Mouse (Mus musculus): ENCODE results near the gene Pde8b. TPM values are rescaled to one million over a fixed set of nuclear protein-coding genes. Genes with fewer than 3 reads are reported as not detected.
A peak's percentile ranks its signal among the peaks of the same experiment; 100 is the strongest.

Pde8b gene
- polyA plus RNA-seq (2014; fragmentation: Nextera tagmentation; extraction: Ambion mirVana) = 6.4 and 6.9 TPM in 2 replicates

GRCm38 (mm10) chr13:95249511-95250456, at the start of gene Pde8b:
Gene Pde8b (minus strand): TSS chr13:95250336.
- WGBS = 5% methylated on average over 34 of the region's 37 CpGs
- peak; percentile 71 for DNase-seq (ENCODE audit: low spot score)

GRCm38 (mm10) chr13:95291983-95292382, 41.8 kb upstream of the Pde8b start:
- no peak overlapping the region for H3K9ac ChIP-seq (ENCODE audit: low read length)
- ATAC-seq (replicated peaks; ENCODE audit: low FRiP score, low TSS enrichment, low read depth) (no peak), DNase-seq (ENCODE audit: low spot score) (no peak)
- H3K36me3 ChIP-seq (ENCODE audit: control insufficient read depth, insufficient read depth, low read length) = no peaks in the 10 kb centered on the region
- H3K4me2 ChIP-seq (ENCODE audit: low read length) = no peak overlapping the region
- no peaks in the 10 kb centered on the region for H3K9me3 ChIP-seq (ENCODE audit: control insufficient read depth, low read length)
- H3K27ac ChIP-seq (ENCODE audit: low read depth) = no peak overlapping the region
- no peaks in the 10 kb centered on the region for H3K27me3 ChIP-seq (replicated peaks; ENCODE audit: control insufficient read depth, insufficient read depth, low read length)
- 91% methylated on average over 4 of the region's 4 CpGs for WGBS
- H3K4me3 ChIP-seq (ENCODE audit: low read depth, low read length) = no peak overlapping the region
- H3K4me1 ChIP-seq (replicated peaks; ENCODE audit: control insufficient read depth, insufficient read depth, low read length) = no peaks in the 10 kb centered on the region

More at GRCm38 (mm10) chr13:95249511-95250456, at the start of gene Pde8b:
- Histone ChIP-seq H3K4me2 (ENCODE audit: low read length) (peak within 1 kb of the TSS; percentile 51), H3K4me3 (ENCODE audit: low read depth, low read length) (peak within 1 kb of the TSS; percentile 34), H3K4me1 (replicated peaks; ENCODE audit: control insufficient read depth, insufficient read depth, low read length) (no peaks in the 10 kb centered on the region; the same call in 1 of the 2 replicates), H3K27ac (ENCODE audit: low read depth) (no peak within 1 kb of the TSS), H3K9ac (ENCODE audit: low read length) (no peak within 1 kb of the TSS; the same call in 1 of the 2 replicates), H3K27me3 (replicated peaks; ENCODE audit: control insufficient read depth, insufficient read depth, low read length) (peaks cover 19% of the 10 kb centered on the region), H3K9me3 (ENCODE audit: control insufficient read depth, low read length) (no peaks in the 10 kb centered on the region), H3K36me3 (ENCODE audit: control insufficient read depth, insufficient read depth, low read length) (no peaks in the 10 kb centered on the region)
- peak; percentile 68; the same call in 1 of the 2 replicates for ATAC-seq (replicated peaks; ENCODE audit: low FRiP score, low TSS enrichment, low read depth)

GRCm38 (mm10) chr13:95288027-95288426, 37.9 kb upstream of the Pde8b start:
- Histone ChIP-seq H3K9ac (ENCODE audit: low read length) (no peak overlapping the region), H3K4me3 (ENCODE audit: low read depth, low read length) (no peak overlapping the region), H3K9me3 (ENCODE audit: control insufficient read depth, low read length) (no peaks in the 10 kb centered on the region), H3K4me2 (ENCODE audit: low read length) (no peak overlapping the region), H3K36me3 (ENCODE audit: control insufficient read depth, insufficient read depth, low read length) (no peaks in the 10 kb centered on the region), H3K27me3 (replicated peaks; ENCODE audit: control insufficient read depth, insufficient read depth, low read length) (no peaks in the 10 kb centered on the region), H3K4me1 (replicated peaks; ENCODE audit: control insufficient read depth, insufficient read depth, low read length) (no peaks in the 10 kb centered on the region), H3K27ac (ENCODE audit: low read depth) (no peak overlapping the region)
- DNase-seq (ENCODE audit: low spot score) (no peak), ATAC-seq (replicated peaks; ENCODE audit: low FRiP score, low TSS enrichment, low read depth) (no peak)
- 75% methylated on average over 7 of the region's 7 CpGs for WGBS

GRCm38 (mm10) chr13:95286989-95287388, 36.9 kb upstream of the Pde8b start:
- WGBS = under 1% methylated on average over 7 of the region's 7 CpGs
- DNase-seq (ENCODE audit: low spot score) (peak; percentile 74), ATAC-seq (replicated peaks; ENCODE audit: low FRiP score, low TSS enrichment, low read depth) (peak; percentile 66; the same call in 1 of the 2 replicates)
- Histone ChIP-seq H3K4me3 (ENCODE audit: low read depth, low read length) (no peak overlapping the region), H3K9me3 (ENCODE audit: control insufficient read depth, low read length) (no peaks in the 10 kb centered on the region), H3K9ac (ENCODE audit: low read length) (no peak overlapping the region), H3K27ac (ENCODE audit: low read depth) (no peak overlapping the region), H3K4me2 (ENCODE audit: low read length) (no peak overlapping the region), H3K36me3 (ENCODE audit: control insufficient read depth, insufficient read depth, low read length) (no peaks in the 10 kb centered on the region), H3K4me1 (replicated peaks; ENCODE audit: control insufficient read depth, insufficient read depth, low read length) (no peaks in the 10 kb centered on the region), H3K27me3 (replicated peaks; ENCODE audit: control insufficient read depth, insufficient read depth, low read length) (no peaks in the 10 kb centered on the region)

GRCm38 (mm10) chr13:95281740-95282673, 31.9 kb upstream of the Pde8b start:
- no peaks in the 10 kb centered on the region for H3K9me3 ChIP-seq (ENCODE audit: control insufficient read depth, low read length)
- no peak overlapping the region for H3K9ac ChIP-seq (ENCODE audit: low read length)
- no peaks in the 10 kb centered on the region for H3K36me3 ChIP-seq (ENCODE audit: control insufficient read depth, insufficient read depth, low read length)
- no peaks in the 10 kb centered on the region for H3K4me1 ChIP-seq (replicated peaks; ENCODE audit: control insufficient read depth, insufficient read depth, low read length)
- 0 out of 2 replicates have a peak, but pooled peaks have one; percentile 62 for ATAC-seq (replicated peaks; ENCODE audit: low FRiP score, low TSS enrichment, low read depth)
- no peak for DNase-seq (ENCODE audit: low spot score)
- H3K4me3 ChIP-seq (ENCODE audit: low read depth, low read length) = no peak overlapping the region
- WGBS = 27% methylated on average over 6 of the region's 7 CpGs
- 0 out of 2 replicates have a peak overlapping the region, but pooled peaks have one; percentile 11 for H3K27ac ChIP-seq (ENCODE audit: low read depth)
- no peaks in the 10 kb centered on the region for H3K27me3 ChIP-seq (replicated peaks; ENCODE audit: control insufficient read depth, insufficient read depth, low read length)
- H3K4me2 ChIP-seq (ENCODE audit: low read length) = no peak overlapping the region

- Histone ChIP-seq H3K4me1 (replicated peaks; ENCODE audit: control insufficient read depth, insufficient read depth, low read length) (no peaks in the 10 kb centered on the region), H3K36me3 (ENCODE audit: control insufficient read depth, insufficient read depth, low read length) (no peaks in the 10 kb centered on the region), H3K4me2 (ENCODE audit: low read length) (no peak overlapping the region), H3K27ac (ENCODE audit: low read depth) (no peak overlapping the region), H3K9me3 (ENCODE audit: control insufficient read depth, low read length) (no peaks in the 10 kb centered on the region), H3K27me3 (replicated peaks; ENCODE audit: control insufficient read depth, insufficient read depth, low read length) (no peaks in the 10 kb centered on the region), H3K9ac (ENCODE audit: low read length) (no peak overlapping the region), H3K4me3 (ENCODE audit: low read depth, low read length) (no peak overlapping the region)
- 85% methylated on average over 4 of the region's 4 CpGs for WGBS
- ATAC-seq (replicated peaks; ENCODE audit: low FRiP score, low TSS enrichment, low read depth) = no peak
- no peak for DNase-seq (ENCODE audit: low spot score)
Measured at GRCm38 (mm10) chr13:95278426-95279025, 28.4 kb upstream of the Pde8b start.

GRCm38 (mm10) chr13:95264691-95265090, 14.6 kb upstream of the Pde8b start:
- Histone ChIP-seq H3K4me3 (ENCODE audit: low read depth, low read length) (no peak overlapping the region), H3K9me3 (ENCODE audit: control insufficient read depth, low read length) (no peaks in the 10 kb centered on the region), H3K9ac (ENCODE audit: low read length) (no peak overlapping the region), H3K27ac (ENCODE audit: low read depth) (no peak overlapping the region), H3K27me3 (replicated peaks; ENCODE audit: control insufficient read depth, insufficient read depth, low read length) (no peaks in the 10 kb centered on the region), H3K4me1 (replicated peaks; ENCODE audit: control insufficient read depth, insufficient read depth, low read length) (no peaks in the 10 kb centered on the region), H3K36me3 (ENCODE audit: control insufficient read depth, insufficient read depth, low read length) (no peaks in the 10 kb centered on the region), H3K4me2 (ENCODE audit: low read length) (no peak overlapping the region)
- no peak for DNase-seq (ENCODE audit: low spot score)
- 78% methylated on average over 5 of the region's 5 CpGs for WGBS
- no peak for ATAC-seq (replicated peaks; ENCODE audit: low FRiP score, low TSS enrichment, low read depth)
